Mouse (Mus musculus): ENCODE measurements at regions not wholly inside any gene's neighbourhood (a gene's known extent, or its start where the extent isn't known, plus 50 kb on each side); places are given as distances from the start of the nearest gene placed in this dataset.
A peak's percentile ranks its signal among the peaks of the same experiment; 100 is the strongest.

GRCm38 (mm10) chr8:12032386-12032785, 192.1 kb downstream of the Tex29 start:
- Histone ChIP-seq H3K27ac (replicated peaks) (no peak overlapping the region), H3K27me3 (no peaks in the 10 kb centered on the region; the same call in 1 of the 2 replicates), H3K9ac (no peak overlapping the region), H3K4me1 (peaks cover 7% of the 10 kb centered on the region), H3K9me3 (replicated peaks) (no peaks in the 10 kb centered on the region), H3K36me3 (no peaks in the 10 kb centered on the region), H3K4me3 (replicated peaks) (no peak overlapping the region), H3K4me2 (replicated peaks) (no peak overlapping the region)
- WGBS: 71% methylated on average over 3 of the region's 3 CpGs
- no peak for ATAC-seq (ENCODE audit: insufficient number of reproducible peaks, low FRiP score, low TSS enrichment, low read depth)

GRCm38 (mm10) chr8:12036349-12036748, 196.1 kb downstream of the Tex29 start:
- Histone ChIP-seq H3K36me3 (no peaks in the 10 kb centered on the region), H3K9ac (no peak overlapping the region), H3K27ac (replicated peaks) (no peak overlapping the region), H3K4me3 (replicated peaks) (no peak overlapping the region), H3K27me3 (peaks cover 9% of the 10 kb centered on the region; the same call in 1 of the 2 replicates), H3K4me1 (peaks cover 7% of the 10 kb centered on the region), H3K9me3 (replicated peaks) (no peaks in the 10 kb centered on the region), H3K4me2 (replicated peaks) (no peak overlapping the region)
- no peak for ATAC-seq (ENCODE audit: insufficient number of reproducible peaks, low FRiP score, low TSS enrichment, low read depth)
- 70% methylated on average over 3 of the region's 3 CpGs for WGBS

- no peak for ATAC-seq (ENCODE audit: insufficient number of reproducible peaks, low FRiP score, low TSS enrichment, low read depth)
- Histone ChIP-seq H3K9me3 (replicated peaks) (no peaks in the 10 kb centered on the region), H3K4me3 (replicated peaks) (no peak overlapping the region), H3K4me1 (no peaks in the 10 kb centered on the region), H3K27me3 (peaks cover 10% of the 10 kb centered on the region; the same call in 1 of the 2 replicates), H3K4me2 (replicated peaks) (no peak overlapping the region), H3K9ac (no peak overlapping the region), H3K27ac (replicated peaks) (no peak overlapping the region), H3K36me3 (no peaks in the 10 kb centered on the region)
- WGBS: 77% methylated on average over 3 of the region's 3 CpGs
Observed at GRCm38 (mm10) chr8:12040924-12041323, 200.7 kb downstream of the Tex29 start.

- H3K4me3 ChIP-seq (replicated peaks): no peak overlapping the region
- H3K36me3 ChIP-seq: no peaks in the 10 kb centered on the region
- WGBS: 66% methylated on average over 6 of the region's 6 CpGs
- no peak overlapping the region for H3K9ac ChIP-seq
- no peaks in the 10 kb centered on the region for H3K9me3 ChIP-seq (replicated peaks)
- peaks cover 10% of the 10 kb centered on the region; the same call in 1 of the 2 replicates for H3K27me3 ChIP-seq
- no peak overlapping the region for H3K27ac ChIP-seq (replicated peaks)
- no peaks in the 10 kb centered on the region for H3K4me1 ChIP-seq
- ATAC-seq (ENCODE audit: insufficient number of reproducible peaks, low FRiP score, low TSS enrichment, low read depth): no peak
- H3K4me2 ChIP-seq (replicated peaks): no peak overlapping the region
Observed at GRCm38 (mm10) chr8:12041662-12042061, 201.4 kb downstream of the Tex29 start.

GRCm38 (mm10) chr8:12050841-12051240, 210.6 kb downstream of the Tex29 start:
- Histone ChIP-seq H3K4me3 (replicated peaks) (no peak overlapping the region), H3K9me3 (replicated peaks) (no peaks in the 10 kb centered on the region), H3K27ac (replicated peaks) (no peak overlapping the region), H3K36me3 (no peaks in the 10 kb centered on the region), H3K4me1 (no peaks in the 10 kb centered on the region), H3K9ac (no peak overlapping the region), H3K4me2 (replicated peaks) (no peak overlapping the region), H3K27me3 (no peaks in the 10 kb centered on the region)
- WGBS: 32% methylated on average over 5 of the region's 5 CpGs
- ATAC-seq (ENCODE audit: insufficient number of reproducible peaks, low FRiP score, low TSS enrichment, low read depth): no peak

- H3K4me3 ChIP-seq (replicated peaks): no peak overlapping the region
- no peaks in the 10 kb centered on the region for H3K4me1 ChIP-seq
- ATAC-seq (ENCODE audit: insufficient number of reproducible peaks, low FRiP score, low TSS enrichment, low read depth): no peak
- H3K9me3 ChIP-seq (replicated peaks): no peaks in the 10 kb centered on the region
- 36% methylated on average over 12 of the region's 12 CpGs for WGBS
- no peak overlapping the region for H3K9ac ChIP-seq
- no peaks in the 10 kb centered on the region for H3K36me3 ChIP-seq
- no peak overlapping the region for H3K4me2 ChIP-seq (replicated peaks)
- H3K27ac ChIP-seq (replicated peaks): no peak overlapping the region
- H3K27me3 ChIP-seq: no peaks in the 10 kb centered on the region
Observed at GRCm38 (mm10) chr8:12051357-12051756, 211.1 kb downstream of the Tex29 start.

- Histone ChIP-seq H3K4me3 (replicated peaks) (no peak overlapping the region), H3K4me1 (no peaks in the 10 kb centered on the region)
- 88% methylated on average over 9 of the region's 9 CpGs for WGBS
Observed at GRCm38 (mm10) chr8:12055931-12056330, 215.7 kb downstream of the Tex29 start.

GRCm38 (mm10) chr8:12061237-12061636, 217.4 kb upstream of the A230072I06Rik start:
- WGBS: 49% methylated on average over 13 of the region's 13 CpGs

More at GRCm38 (mm10) chr8:12055931-12056330, 215.7 kb downstream of the Tex29 start:
- ATAC-seq (ENCODE audit: insufficient number of reproducible peaks, low FRiP score, low TSS enrichment, low read depth): no peak
- no peaks in the 10 kb centered on the region for H3K36me3 ChIP-seq
- H3K9ac ChIP-seq: no peak overlapping the region
- no peaks in the 10 kb centered on the region for H3K9me3 ChIP-seq (replicated peaks)
- no peaks in the 10 kb centered on the region for H3K27me3 ChIP-seq
- H3K4me2 ChIP-seq (replicated peaks): no peak overlapping the region
- H3K27ac ChIP-seq (replicated peaks): no peak overlapping the region

GRCm38 (mm10) chr8:12062710-12063109, 215.9 kb upstream of the A230072I06Rik start:
- Histone ChIP-seq H3K27ac (replicated peaks) (no peak overlapping the region), H3K4me2 (replicated peaks) (no peak overlapping the region), H3K4me1 (no peaks in the 10 kb centered on the region), H3K36me3 (no peaks in the 10 kb centered on the region), H3K9ac (no peak overlapping the region), H3K27me3 (0 out of 2 replicates have a peak, but pooled peaks cover 7% of the 10 kb centered on the region), H3K4me3 (replicated peaks) (no peak overlapping the region), H3K9me3 (replicated peaks) (no peaks in the 10 kb centered on the region)
- WGBS: 60% methylated on average over 8 of the region's 8 CpGs
- no peak for ATAC-seq (ENCODE audit: insufficient number of reproducible peaks, low FRiP score, low TSS enrichment, low read depth)

More at GRCm38 (mm10) chr8:12061237-12061636, 217.4 kb upstream of the A230072I06Rik start:
- H3K27me3 ChIP-seq: 0 out of 2 replicates have a peak, but pooled peaks cover 7% of the 10 kb centered on the region
- H3K4me1 ChIP-seq: no peaks in the 10 kb centered on the region
- no peak overlapping the region for H3K4me2 ChIP-seq (replicated peaks)
- no peak overlapping the region for H3K4me3 ChIP-seq (replicated peaks)
- H3K9ac ChIP-seq: no peak overlapping the region
- H3K27ac ChIP-seq (replicated peaks): no peak overlapping the region
- no peaks in the 10 kb centered on the region for H3K9me3 ChIP-seq (replicated peaks)
- no peaks in the 10 kb centered on the region for H3K36me3 ChIP-seq
- no peak for ATAC-seq (ENCODE audit: insufficient number of reproducible peaks, low FRiP score, low TSS enrichment, low read depth)

- H3K27ac ChIP-seq (replicated peaks): no peak overlapping the region
- ATAC-seq (ENCODE audit: insufficient number of reproducible peaks, low FRiP score, low TSS enrichment, low read depth): no peak
- 0 out of 2 replicates have a peak, but pooled peaks cover 7% of the 10 kb centered on the region for H3K27me3 ChIP-seq
- no peaks in the 10 kb centered on the region for H3K36me3 ChIP-seq
- WGBS: 87% methylated on average over 7 of the region's 7 CpGs
- H3K9me3 ChIP-seq (replicated peaks): no peaks in the 10 kb centered on the region
- no peak overlapping the region for H3K9ac ChIP-seq
- H3K4me1 ChIP-seq: no peaks in the 10 kb centered on the region
- H3K4me2 ChIP-seq (replicated peaks): no peak overlapping the region
- no peak overlapping the region for H3K4me3 ChIP-seq (replicated peaks)
Observed at GRCm38 (mm10) chr8:12064664-12065063, 214.0 kb upstream of the A230072I06Rik start.

GRCm38 (mm10) chr8:12066454-12066853, 212.2 kb upstream of the A230072I06Rik start:
- Histone ChIP-seq H3K27ac (replicated peaks) (no peak overlapping the region), H3K9ac (no peak overlapping the region), H3K4me3 (replicated peaks) (no peak overlapping the region), H3K36me3 (no peaks in the 10 kb centered on the region), H3K9me3 (replicated peaks) (no peaks in the 10 kb centered on the region), H3K4me1 (no peaks in the 10 kb centered on the region), H3K4me2 (replicated peaks) (no peak overlapping the region), H3K27me3 (0 out of 2 replicates have a peak, but pooled peaks cover 7% of the 10 kb centered on the region)
- no peak for ATAC-seq (ENCODE audit: insufficient number of reproducible peaks, low FRiP score, low TSS enrichment, low read depth)
- 83% methylated on average over 10 of the region's 10 CpGs for whole genome bisulfite sequencing

- Histone ChIP-seq H3K36me3 (no peaks in the 10 kb centered on the region), H3K9me3 (replicated peaks) (no peaks in the 10 kb centered on the region), H3K4me1 (0 out of 2 replicates have a peak, but pooled peaks cover 4% of the 10 kb centered on the region), H3K4me2 (replicated peaks) (no peak overlapping the region), H3K9ac (no peak overlapping the region), H3K4me3 (replicated peaks) (no peak overlapping the region), H3K27ac (replicated peaks) (no peak overlapping the region; the same call in 1 of the 2 replicates), H3K27me3 (no peaks in the 10 kb centered on the region; the same call in 1 of the 2 replicates)
- ATAC-seq (ENCODE audit: insufficient number of reproducible peaks, low FRiP score, low TSS enrichment, low read depth): 0 out of 2 replicates have a peak, but pooled peaks have one; percentile 34
- 54% methylated on average over 6 of the region's 6 CpGs for WGBS
Observed at GRCm38 (mm10) chr8:12073311-12073999, 205.2 kb upstream of the A230072I06Rik start.

Data from embryonic facial prominence, embryonic 15.5 days (tissue).